Mouse (Mus musculus) layer of hippocampus, postnatal 25 days (tissue): ENCODE data around the gene Gse1. TPM values are rescaled to one million over a fixed set of nuclear protein-coding genes. Genes with fewer than 3 reads are reported as not detected.
A peak's percentile ranks its signal among the peaks of the same experiment; 100 is the strongest.

Source experiments
- DNase-seq, 2 experiments: peaks; one replicate each; pipeline ENCODE4 v3.0.0; 2022; ENCODE audit warnings: mixed read lengths in 2 of 2, low spot score in 1 of 2; ENCODE audit errors: extremely low spot score in 1 of 2
- total RNA-seq, 2 experiments: library from RNA; stranded (reverse); gene quantifications; 2 replicates each; pipeline ENCODE4 v1.2.3; 2021

The Gse1 gene
- total RNA-seq, 2 experiments from 2014 or later: 121 to 145 TPM

DNA sequence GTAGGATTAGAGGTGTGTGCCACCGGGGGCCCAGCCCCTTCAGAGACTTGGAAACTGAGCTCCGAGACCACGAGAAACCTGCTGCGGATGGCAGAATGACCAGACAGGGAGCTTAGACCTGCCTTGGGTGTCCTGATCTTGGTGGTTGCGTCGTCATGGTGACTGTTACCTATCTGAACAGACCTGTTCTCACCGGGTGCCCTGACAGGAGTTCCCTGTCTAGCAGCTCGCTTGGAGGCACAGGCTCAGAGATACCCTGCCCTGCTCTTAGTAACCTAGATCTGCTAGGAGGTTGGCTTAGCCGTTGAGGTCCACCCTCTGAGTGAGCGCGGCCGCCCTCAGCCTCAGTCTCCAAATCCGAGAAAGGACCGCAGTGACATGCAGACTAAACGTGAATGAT lies 292.0 kb downstream of the Gse1 start:
- no peak for DNase-seq

DNA sequence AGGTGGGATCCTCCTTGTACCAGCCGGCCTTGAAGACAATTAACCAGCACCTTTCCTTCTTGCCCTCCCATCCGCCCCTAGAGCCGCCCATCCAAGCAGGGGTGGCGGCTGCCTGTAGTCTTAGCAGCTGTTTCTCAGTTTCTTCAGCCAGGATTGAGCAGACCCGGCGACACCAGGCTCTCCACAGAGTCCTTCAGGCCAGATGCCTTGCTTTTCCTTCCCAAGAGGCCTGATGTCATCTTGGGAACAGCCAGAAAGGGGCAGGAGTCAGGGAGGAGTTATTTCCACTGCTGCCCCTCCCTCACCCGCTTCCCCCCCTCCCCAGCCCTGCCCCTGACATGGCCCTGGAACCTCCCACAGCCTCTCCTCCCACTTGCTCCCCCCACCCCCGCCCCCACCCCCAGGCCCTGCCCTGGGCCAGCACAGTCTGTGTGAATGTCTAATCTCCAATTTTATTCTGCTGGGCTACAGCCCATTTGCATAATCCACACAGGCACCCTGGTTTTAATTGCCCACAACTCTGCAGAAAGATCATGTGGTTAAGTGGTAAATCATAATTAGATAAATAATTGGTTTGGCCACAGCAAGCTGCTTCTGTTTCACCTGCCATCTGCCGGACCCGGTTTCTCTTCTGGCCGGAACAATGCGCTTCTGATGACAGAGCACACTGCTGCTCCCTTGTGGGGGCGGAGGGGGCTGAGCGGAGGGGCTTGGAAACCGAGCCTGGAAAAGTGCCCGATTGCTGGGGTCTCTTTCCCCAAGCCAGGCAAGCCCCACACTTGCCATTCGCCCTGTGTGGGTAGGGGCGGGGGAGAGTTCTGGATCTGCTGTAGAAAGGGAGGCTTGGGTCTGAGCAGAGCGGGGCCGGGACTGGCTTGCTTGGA lies 292.7 kb downstream of the Gse1 start:
- DNase-seq: no peak

- DNase-seq: no peak
These were observed 293.3 kb downstream of the Gse1 start for GRCm38 (mm10) chr8:120521591-120521965.

DNA sequence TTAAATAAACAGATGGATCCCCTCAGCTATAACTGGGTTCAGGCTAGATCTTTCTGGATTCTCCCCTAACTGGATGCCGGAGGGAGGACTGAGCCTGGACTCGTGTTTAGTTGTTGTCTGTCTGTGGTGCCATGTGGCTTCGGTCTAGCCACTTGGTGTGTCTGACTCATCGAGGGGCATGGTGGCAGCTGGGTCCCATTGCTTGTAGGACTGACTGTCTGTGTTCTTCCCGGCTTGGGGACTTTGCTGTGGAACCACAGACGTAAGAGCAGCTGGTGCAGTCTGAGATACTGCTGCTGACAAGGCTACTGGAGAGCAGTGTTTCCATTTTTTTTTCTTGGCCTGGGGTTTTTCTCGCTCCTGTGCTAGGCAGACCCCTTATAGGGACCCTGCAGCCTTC lies 295.4 kb downstream of the Gse1 start:
- no peak for DNase-seq

GRCm38 (mm10) chr8:120525135-120525534 lies 296.9 kb downstream of the Gse1 start:
- DNase-seq: no peak

- DNase-seq: no peak
These were observed 297.6 kb downstream of the Gse1 start for GRCm38 (mm10) chr8:120525832-120526231.

GRCm38 (mm10) chr8:120526577-120526976 lies 298.3 kb downstream of the Gse1 start:
- DNase-seq: no peak

GRCm38 (mm10) chr8:120528332-120528731 lies 300.1 kb downstream of the Gse1 start:
- no peak for DNase-seq

DNA sequence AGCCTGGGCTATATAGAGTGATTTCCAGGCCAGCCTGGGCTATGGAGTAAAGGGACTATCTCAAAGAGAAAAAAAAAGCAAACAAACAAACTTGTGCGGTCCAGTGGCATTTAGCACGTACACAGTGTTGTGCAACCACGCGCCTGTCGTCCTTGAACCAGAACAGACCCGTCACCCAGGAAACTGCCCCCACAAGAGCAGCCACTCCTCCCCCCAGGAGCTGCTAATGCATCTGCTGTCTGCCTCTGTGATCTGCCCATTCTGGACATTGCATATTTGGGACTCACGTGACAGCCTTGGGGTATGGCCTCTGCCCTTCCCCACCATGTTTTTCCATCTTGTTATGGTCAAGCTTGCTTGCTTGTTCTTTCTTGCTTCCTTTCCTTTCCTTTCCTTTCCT lies 301.0 kb downstream of the Gse1 start:
- no peak for DNase-seq

DNA sequence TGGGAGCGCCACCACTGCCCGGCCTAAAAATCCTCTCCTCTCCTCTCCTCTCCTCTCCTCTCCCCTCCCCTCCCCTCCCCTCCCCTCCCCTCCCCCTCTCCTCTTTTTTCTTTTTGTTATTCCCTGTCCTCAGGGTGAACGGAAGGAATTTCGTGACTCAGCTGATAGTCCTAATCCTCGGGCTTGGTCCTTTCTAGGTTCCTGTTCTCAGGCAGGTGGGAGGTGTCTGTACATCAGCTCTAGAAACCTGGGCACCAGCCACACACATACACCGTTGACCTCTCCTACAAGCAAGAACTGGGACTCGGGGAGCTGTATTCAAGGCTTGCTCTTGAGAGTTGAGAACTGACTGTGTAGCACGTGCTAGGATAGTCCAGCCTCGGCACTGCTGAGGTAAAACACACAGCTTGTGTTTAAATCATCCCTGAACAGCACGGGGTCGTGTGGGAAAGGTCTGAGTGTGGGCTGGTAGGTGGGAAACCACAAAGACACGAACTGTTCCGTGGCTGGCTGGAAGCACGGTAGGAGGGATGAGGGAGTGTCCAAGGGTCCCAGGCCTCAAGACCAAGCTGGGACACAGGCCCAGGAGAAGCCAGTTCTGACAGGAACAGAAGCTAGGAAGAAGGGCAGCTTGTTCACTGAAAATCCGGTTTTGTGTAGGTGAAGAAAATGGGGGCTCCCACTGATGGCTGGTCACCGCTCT lies 302.8 kb downstream of the Gse1 start:
- no peak for DNase-seq

- no peak for DNase-seq
These were observed 303.7 kb downstream of the Gse1 start for GRCm38 (mm10) chr8:120531775-120532516.

DNA sequence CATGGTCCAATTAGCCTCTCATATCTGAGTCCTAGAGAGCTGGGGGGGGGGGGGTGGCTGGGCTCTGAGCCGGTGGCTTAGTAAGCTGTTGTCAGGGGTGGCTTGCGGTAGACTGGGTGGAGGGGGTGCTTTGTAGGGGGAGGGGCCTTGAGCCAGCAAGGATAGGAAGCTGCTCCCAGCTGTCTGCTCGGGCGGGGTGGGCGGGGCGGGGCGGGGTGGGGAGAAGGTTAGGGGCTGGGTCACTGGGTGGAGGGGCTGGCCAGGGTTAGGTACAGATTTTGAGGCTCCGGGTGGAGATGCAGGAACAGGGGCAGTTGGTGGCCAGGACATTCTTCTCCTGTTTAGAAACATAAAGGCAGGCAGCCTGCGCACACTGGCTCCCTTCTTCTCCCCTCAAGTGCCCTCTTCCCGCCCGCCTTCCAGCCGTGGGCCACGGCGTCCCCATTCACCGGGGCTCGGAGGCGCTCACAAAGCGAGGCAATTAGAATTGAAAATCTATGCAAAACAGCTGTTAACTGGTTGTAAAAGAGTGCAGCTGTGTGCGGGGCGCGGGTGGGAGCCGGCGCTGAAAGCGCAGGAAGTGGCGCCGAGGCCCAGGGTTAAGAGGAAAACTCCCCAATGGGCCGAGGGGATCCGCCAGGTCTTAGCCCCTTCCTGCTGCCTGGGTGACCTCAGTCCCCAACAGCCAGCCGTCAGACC lies 304.4 kb downstream of the Gse1 start:
- DNase-seq: no peak

GRCm38 (mm10) chr8:120533380-120533779 lies 305.1 kb downstream of the Gse1 start:
- no peak for DNase-seq

DNA sequence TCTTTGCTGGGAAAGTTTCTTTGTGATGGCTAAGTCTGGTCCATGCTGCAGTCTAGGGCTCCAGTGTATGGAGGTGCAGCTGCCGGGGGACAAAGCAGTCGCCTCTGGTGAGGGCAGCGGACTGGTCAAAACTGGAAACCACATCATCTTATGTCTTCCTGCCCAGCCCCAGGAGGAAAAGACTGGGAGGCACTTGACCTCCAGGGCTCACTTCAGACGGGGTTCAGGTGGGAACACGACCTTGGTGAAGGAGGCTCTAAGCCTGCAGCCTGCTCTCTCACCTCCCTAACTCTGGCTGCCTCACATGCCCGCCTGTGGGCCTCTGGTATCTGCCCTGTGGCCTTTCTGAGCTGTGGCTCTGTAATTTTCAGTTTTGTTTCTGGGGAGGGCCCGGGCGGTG lies 305.8 kb downstream of the Gse1 start:
- DNase-seq: no peak

DNA sequence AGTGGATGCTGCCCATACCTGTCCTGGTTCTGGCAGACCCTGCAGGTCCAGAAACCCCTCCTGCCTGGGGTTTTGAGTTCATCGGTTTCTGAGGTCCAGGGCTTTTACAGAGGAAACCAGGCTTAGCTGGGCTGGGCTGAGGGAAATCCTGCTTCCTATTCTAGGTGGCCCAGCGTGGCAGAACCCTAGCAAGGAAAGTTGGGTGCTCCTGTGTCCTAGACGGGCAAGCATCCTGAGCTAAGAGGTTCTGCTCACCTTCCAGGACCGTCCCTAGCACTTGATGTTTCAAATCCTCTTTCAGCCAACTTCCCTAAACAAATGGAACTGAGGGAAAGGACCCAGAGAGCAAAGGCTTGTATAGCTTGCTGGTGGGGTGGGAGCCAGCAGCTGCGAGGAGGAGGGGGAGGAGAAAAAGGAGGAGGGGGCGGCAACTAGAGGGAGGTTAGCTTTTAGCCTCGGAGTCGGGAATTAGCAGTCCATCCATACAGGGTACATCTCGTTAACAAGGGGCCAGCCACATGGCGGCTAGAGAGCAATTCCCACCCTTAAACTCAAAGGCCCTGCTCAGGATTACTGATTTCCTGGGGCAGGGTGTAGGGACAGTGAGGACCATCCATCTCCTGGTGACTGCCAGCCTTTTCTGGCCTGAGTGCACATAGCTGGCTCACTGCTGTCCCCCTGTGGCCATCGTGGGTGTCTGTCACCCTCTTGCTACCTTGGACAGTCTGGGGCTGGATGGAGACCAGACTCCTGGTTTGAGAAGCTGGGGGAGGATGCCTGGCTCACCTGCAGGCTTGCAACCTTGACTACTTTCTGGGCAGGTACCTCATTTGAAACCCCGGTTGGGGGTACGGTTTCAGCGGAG lies 306.5 kb downstream of the Gse1 start:
- peak in 1 of 2 experiments; percentile 69 for DNase-seq

- DNase-seq: peak in 1 of 2 experiments; percentile 61
These were observed 307.4 kb downstream of the Gse1 start for GRCm38 (mm10) chr8:120535452-120536305.

DNA sequence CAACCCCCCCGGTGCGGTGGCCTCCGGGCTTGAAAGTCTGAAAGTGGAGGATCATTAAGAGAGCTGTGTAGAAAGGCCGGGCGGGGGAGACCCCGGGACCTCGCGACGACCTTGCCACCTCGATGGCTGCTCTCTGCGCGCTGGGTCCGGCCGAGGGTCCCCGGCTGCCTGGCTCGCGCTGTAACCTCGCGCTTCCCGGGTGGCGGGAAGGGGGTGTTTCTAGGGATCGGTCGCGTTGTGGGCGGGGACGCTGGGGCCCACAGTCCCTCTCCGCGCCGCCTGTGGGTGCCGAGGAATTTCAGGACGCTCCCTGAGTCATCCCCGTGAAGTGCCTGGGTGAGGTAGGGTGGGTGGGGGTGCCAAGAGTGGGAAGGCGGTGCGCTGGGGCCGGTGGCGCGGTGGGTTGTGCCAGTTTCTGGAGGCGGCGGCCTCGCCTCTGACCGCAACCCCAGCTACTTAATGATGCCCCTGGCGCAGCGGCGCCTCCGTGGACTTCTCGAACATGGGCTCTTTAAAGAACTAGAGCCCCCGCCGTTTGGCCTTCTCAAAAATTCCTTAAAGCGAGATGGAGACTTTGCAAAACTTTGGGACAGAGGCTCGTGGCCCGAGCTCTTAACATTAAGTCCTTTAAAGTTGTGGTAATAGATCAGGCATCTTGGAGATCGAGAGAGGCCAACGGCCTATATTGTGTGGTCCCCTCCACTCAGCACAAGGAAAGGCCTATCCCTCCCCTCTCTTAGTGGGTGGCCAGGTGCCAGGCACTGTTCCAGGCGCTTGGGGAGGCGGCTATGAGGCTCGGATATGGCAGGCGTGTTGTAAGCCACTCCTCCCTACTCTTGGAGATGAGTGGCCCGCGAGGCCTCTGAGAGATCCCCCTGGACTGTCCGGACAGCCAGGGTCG lies 308.3 kb downstream of the Gse1 start:
- peak in 1 of 2 experiments; percentile 58 for DNase-seq
